ENCODE assay signal across 8 mouse cellular contexts in genomic region chr8:77132903-77133637, GRCm38 (mm10).
A peak's percentile ranks its signal among the peaks of the same experiment; 100 is the strongest.
DNase-seq lines count a peak whose midpoint lies in the region; ATAC-seq and TF ChIP-seq lines count a peak whose summit lies in the region.

No protein-coding gene starts in this region.

- TF ChIP-seq POLR2A in lung, adult 2 months (IDR thresholded peaks at IDR 0.05; ENCODE audit: borderline replicate concordance, extremely low read depth, low read depth, low read length): no peak

- DNase-seq in frontal cortex, postnatal 25 days (ENCODE audit: low spot score in 2 of 2): no peak
- peak; percentile 40 for DNase-seq in cerebellum, adult 9-10 months
- peak; percentile 86 for DNase-seq in heart, adult 8-10 months (ENCODE audit: low spot score)
- peak; percentile 59 for DNase-seq in kidney, postnatal 0 days (ENCODE audit: low spot score)
- DNase-seq in lung, adult 2 months: peak; percentile 49
- no peak for DNase-seq in natural killer cell, adult 2 months (ENCODE audit: low spot score in 2 of 2)

- no peaks in the 10 kb centered on the region for H3K27me3 ChIP-seq in kidney, postnatal 0 days (ENCODE audit: insufficient read depth, low read length)
- no peaks in the 10 kb centered on the region for H3K27me3 ChIP-seq in stomach, embryonic 15.5 days (replicated peaks)

- peaks cover 11% of the 10 kb centered on the region; the same call in 1 of the 2 replicates for H3K4me1 ChIP-seq in kidney, postnatal 0 days (replicated peaks; ENCODE audit: insufficient read depth, low read length)
- no peaks in the 10 kb centered on the region; the same call in 1 of the 2 replicates for H3K4me1 ChIP-seq in lung, adult 2 months (ENCODE audit: control insufficient read depth, insufficient read depth, low read length)
- no peaks in the 10 kb centered on the region for H3K4me1 ChIP-seq in stomach, embryonic 15.5 days

- H3K36me3 ChIP-seq in kidney, postnatal 0 days (ENCODE audit: insufficient read depth, low read length): no peaks in the 10 kb centered on the region
- H3K36me3 ChIP-seq in stomach, embryonic 15.5 days: no peaks in the 10 kb centered on the region

- ATAC-seq in frontal cortex, adult (ENCODE audit: low TSS enrichment): peak; percentile 80
- peak; percentile 94 for ATAC-seq in kidney, postnatal 0 days (replicated peaks; ENCODE audit: low FRiP score, low read depth)
- ATAC-seq in stomach, embryonic 15.5 days (ENCODE audit: insufficient read depth, low FRiP score, low read depth): peak; percentile 94

- 32% methylated on average over 11 of the region's 11 CpGs for WGBS in kidney, postnatal 0 days
- 40% methylated on average over 11 of the region's 11 CpGs for WGBS in lung, adult 2 months
- 32% methylated on average over 11 of the region's 11 CpGs for WGBS in stomach, embryonic 15.5 days

- H3K9me3 ChIP-seq in kidney, postnatal 0 days (replicated peaks; ENCODE audit: low read length): no peaks in the 10 kb centered on the region; the same call in 1 of the 2 replicates
- H3K9me3 ChIP-seq in stomach, embryonic 15.5 days: no peaks in the 10 kb centered on the region

- H3K27ac ChIP-seq in kidney, postnatal 0 days: peak overlapping the region; percentile 70
- H3K27ac ChIP-seq in stomach, embryonic 15.5 days: peak overlapping the region; percentile 44; the same call in 1 of the 2 replicates

- H3K4me2 ChIP-seq in kidney, postnatal 0 days (ENCODE audit: low read length): peak overlapping the region; percentile 18; the same call in 1 of the 2 replicates
- H3K4me2 ChIP-seq in stomach, embryonic 15.5 days: no peak overlapping the region

- no peak overlapping the region for H3K9ac ChIP-seq in kidney, postnatal 0 days (ENCODE audit: low read depth, low read length)
- H3K9ac ChIP-seq in stomach, embryonic 15.5 days: no peak overlapping the region

- no peak overlapping the region for H3K4me3 ChIP-seq in kidney, postnatal 0 days (replicated peaks; ENCODE audit: low read depth, low read length)
- H3K4me3 ChIP-seq in lung, adult 2 months (replicated peaks; ENCODE audit: extremely low read depth, low read depth, low read length): no peak overlapping the region
- H3K4me3 ChIP-seq in stomach, embryonic 15.5 days (replicated peaks): no peak overlapping the region

- TF ChIP-seq CTCF in kidney, postnatal 0 days (IDR thresholded peaks at IDR 0.05; ENCODE audit: low read depth): no peak
- TF ChIP-seq CTCF in lung, adult 2 months (IDR thresholded peaks at IDR 0.05; ENCODE audit: insufficient read depth, low read length): no peak

Comparison
In these comparisons a context has a peak if more than half of its experiments do, and no peak if none do; other contexts are left out.
1. DNase-seq: peak in cerebellum, adult 9-10 months (single experiment), heart, adult 8-10 months (single experiment), kidney, postnatal 0 days (single experiment) and lung, adult 2 months (single experiment); none in frontal cortex, postnatal 25 days (0 of 2) and natural killer cell, adult 2 months (0 of 2).
2. Peak in every context shown above with its lines, with median percentiles within 50 percentile points of each other: ATAC-seq.